In genomic region chr3:90614148-90614530, GRCm38 (mm10) we compare ENCODE assay signal across 1 mouse cellular context.
TF ChIP-seq lines count a peak whose summit lies in the region.

No protein-coding gene starts in this region.

TF ChIP-seq in C2C12, 6 proteins besides CTCF, POLR2A, EP300 and RAD21:
- TF ChIP-seq MYOD1 (IDR thresholded peaks at IDR 0.05; ENCODE audit: control insufficient read depth, insufficient read length, low read depth), result no peak
- TF ChIP-seq MYOG (IDR thresholded peaks at IDR 0.05; ENCODE audit: control insufficient read depth, extremely low read depth, insufficient read length), result no peak
- no peak for TF ChIP-seq CEBPB (IDR thresholded peaks at IDR 0.05; ENCODE audit: low read depth)
- no peak for TF ChIP-seq FOSL1 (IDR thresholded peaks at IDR 0.05; ENCODE audit: insufficient read depth, low read length, poor library complexity, severe bottlenecking)
- TF ChIP-seq MAX (IDR thresholded peaks at IDR 0.05), result no peak
- no peak for TF ChIP-seq USF1 (IDR thresholded peaks at IDR 0.05; ENCODE audit: low read depth)
